Mouse (Mus musculus) erythroblast, embryonic 14.5 days (primary cell): ENCODE data around the gene Csrnp3.

Experiments
- GATA1 ChIP-seq: IDR thresholded peaks from 2 replicates; pipeline ENCODE4 v1.6.1; 2012; ENCODE audit warnings: low read length, inconsistent platforms, mixed read lengths
- TAL1 ChIP-seq: IDR thresholded peaks from 3 replicates; pipeline ENCODE4 v1.6.1; 2012; ENCODE audit warnings: low read length, inconsistent platforms, mixed read lengths

GRCm38 (mm10) chr2:65856791-65857190, 11.2 kb downstream of the Csrnp3 start:
- no peak for TF ChIP-seq GATA1
- TF ChIP-seq TAL1, result no peak
